Mouse (Mus musculus) myocyte (in vitro differentiated cells): ENCODE results near the gene Defb23. TPM values are rescaled to one million over a fixed set of nuclear protein-coding genes. Genes with fewer than 3 reads are reported as not detected.

Experiments
- H3K27me3 ChIP-seq: one replicate; pipeline ENCODE4 v1.6.1; 2011; ENCODE audit not compliant: control insufficient read depth, insufficient read depth, insufficient read length
- H3K36me3 ChIP-seq: one replicate; pipeline ENCODE4 v1.6.1; 2011; ENCODE audit not compliant: control insufficient read depth, insufficient read depth
- H3K4me2 ChIP-seq: one replicate; pipeline ENCODE4 v1.6.1; 2011; ENCODE audit warnings: low read depth, control low read depth
- H3K4me3 ChIP-seq: one replicate; pipeline ENCODE4 v1.5.1; 2011; ENCODE audit warnings: mild to moderate bottlenecking, control low read depth, moderate library complexity
- H3K79me2 ChIP-seq: one replicate; pipeline ENCODE4 v1.6.1; 2011; ENCODE audit not compliant: control insufficient read depth, insufficient read depth
- H3ac ChIP-seq: one replicate; pipeline ENCODE4 v1.6.1; 2011; ENCODE audit not compliant: control insufficient read depth, insufficient read length
- CEBPB ChIP-seq: IDR thresholded peaks from 2 replicates; pipeline ENCODE4 v1.6.1; 2011; ENCODE audit warnings: mild to moderate bottlenecking, moderate library complexity; ENCODE audit not compliant: poor library complexity, insufficient read depth, severe bottlenecking
- E2F4 ChIP-seq: IDR thresholded peaks from one replicate; pipeline ENCODE4 v1.6.1; 2011; ENCODE audit warnings: mild to moderate bottlenecking, control low read depth, moderate library complexity; ENCODE audit not compliant: insufficient read depth
- MAX ChIP-seq: IDR thresholded peaks from one replicate; pipeline ENCODE4 v1.6.1; 2011; ENCODE audit warnings: low read depth, mild to moderate bottlenecking, control low read depth
- MYOD1 ChIP-seq, 3 experiments: IDR thresholded peaks; one replicate each; pipeline ENCODE4 v1.6.1; 2011; ENCODE audit warnings: control low read depth in 2 of 3, low read depth in 2 of 3, mild to moderate bottlenecking in 2 of 3, moderate library complexity in 1 of 3; ENCODE audit not compliant: insufficient read length in 2 of 3, control insufficient read depth in 1 of 3
- MYOG ChIP-seq, 3 experiments: IDR thresholded peaks; one replicate each; pipeline ENCODE4 v1.6.1; 2011; ENCODE audit warnings: control low read depth in 2 of 3, low read depth in 2 of 3, mild to moderate bottlenecking in 2 of 3; ENCODE audit not compliant: insufficient read length in 2 of 3, control insufficient read depth in 1 of 3, insufficient read depth in 1 of 3
- POLR2A ChIP-seq: IDR thresholded peaks from one replicate; pipeline ENCODE4 v1.6.1; 2011; ENCODE audit warnings: low read depth, mild to moderate bottlenecking, control low read depth, moderate library complexity; ENCODE audit not compliant: insufficient read length
- POLR2AphosphoS2 ChIP-seq: IDR thresholded peaks from one replicate; pipeline ENCODE4 v1.6.1; 2011; ENCODE audit warnings: low read depth, control low read depth; ENCODE audit not compliant: insufficient read length
- REST ChIP-seq: IDR thresholded peaks from one replicate; pipeline ENCODE4 v1.6.1; 2011; ENCODE audit warnings: mild to moderate bottlenecking, control low read depth, moderate library complexity; ENCODE audit not compliant: insufficient read depth, insufficient read length
- SRF ChIP-seq: IDR thresholded peaks from one replicate; pipeline ENCODE4 v1.6.1; 2011; ENCODE audit warnings: low read depth; ENCODE audit not compliant: control insufficient read depth, insufficient read length
- TCF12 ChIP-seq: IDR thresholded peaks from one replicate; pipeline ENCODE4 v1.6.1; 2011; ENCODE audit warnings: mild to moderate bottlenecking, control low read depth; ENCODE audit not compliant: poor library complexity, insufficient read depth, severe bottlenecking
- TCF3 ChIP-seq: IDR thresholded peaks from one replicate; pipeline ENCODE4 v1.6.1; 2011; ENCODE audit warnings: low read depth, control low read depth; ENCODE audit not compliant: insufficient read length
- USF1 ChIP-seq: IDR thresholded peaks from one replicate; pipeline ENCODE4 v1.6.1; 2011; ENCODE audit warnings: low read depth, mild to moderate bottlenecking, control low read depth, moderate library complexity
- polyA plus RNA-seq: library from polyadenylated mRNA; unstranded; fragments of >200 nt; fragmentation: generic; extraction: Trizol; gene quantifications from one replicate; pipeline ENCODE4 v1.2.1, GENCODE M21; 2012; ENCODE audit warnings: missing spikeins

Defb23 gene
- polyA plus RNA-seq, 1 experiment, result not detected

GRCm38 (mm10) chr2:152410971-152411371 lies 53.4 kb downstream of the Defb23 start:
- H3K4me2 ChIP-seq, result no peak overlapping the region
- H3K4me3 ChIP-seq, result no peak overlapping the region
- H3K27me3 ChIP-seq, result peaks cover 11% of the 10 kb centered on the region
- H3K36me3 ChIP-seq, result no peaks in the 10 kb centered on the region
- H3ac ChIP-seq, result no peak overlapping the region
- H3K79me2 ChIP-seq, result no peaks in the 10 kb centered on the region
- TF ChIP-seq MAX (no peak), MYOD1 (IDR thresholded peaks at IDR 0.05; ENCODE audit: control insufficient read depth in 1 of 3, insufficient read length in 2 of 3, low read depth in 2 of 3) (no peak), SRF (no peak), TCF12 (no peak), E2F4 (no peak), REST (no peak), CEBPB (no peak), TCF3 (no peak), POLR2A (no peak), USF1 (no peak), MYOG (IDR thresholded peaks at IDR 0.05; ENCODE audit: control insufficient read depth in 1 of 3, insufficient read depth in 1 of 3, insufficient read length in 2 of 3, low read depth in 2 of 3) (no peak), POLR2AphosphoS2 (no peak)

GRCm38 (mm10) chr2:152409781-152410180 lies 54.6 kb downstream of the Defb23 start:
- Histone ChIP-seq H3ac (no peak overlapping the region), H3K36me3 (no peaks in the 10 kb centered on the region), H3K4me2 (no peak overlapping the region), H3K27me3 (peaks cover 11% of the 10 kb centered on the region), H3K79me2 (no peaks in the 10 kb centered on the region), H3K4me3 (no peak overlapping the region)
- TF ChIP-seq TCF12, result no peak

Other genes with a start within 250 kb of the Defb23 start
- gene Csnk2a1, start 237.8 kb downstream of the Defb23 start, polyA plus RNA-seq, result 47.5 TPM
- gene Tbc1d20, start 170.8 kb downstream of the Defb23 start, polyA plus RNA-seq, result 51.8 TPM
- gene Rbck1, start 132.0 kb downstream of the Defb23 start, polyA plus RNA-seq, result 73.3 TPM
- 410 TPM for gene Trib3, start 120.6 kb downstream of the Defb23 start, polyA plus RNA-seq
- not detected for gene Nrsn2, start 88.0 kb downstream of the Defb23 start, polyA plus RNA-seq
- gene Sox12, start 66.6 kb downstream of the Defb23 start, polyA plus RNA-seq, result 7.8 TPM
- gene Zcchc3, start 49.6 kb downstream of the Defb23 start, polyA plus RNA-seq, result not detected
- not detected for gene 6820408C15Rik, start 49.0 kb downstream of the Defb23 start, polyA plus RNA-seq
- gene Defb20, start 12.4 kb upstream of the Defb23 start, polyA plus RNA-seq, result not detected
- gene Defb22, start 25.5 kb upstream of the Defb23 start, polyA plus RNA-seq, result not detected
- gene Defb26, start 47.1 kb upstream of the Defb23 start, polyA plus RNA-seq, result not detected
- gene Defb28, start 53.6 kb upstream of the Defb23 start, polyA plus RNA-seq, result not detected
- not detected for gene Defb29, start 75.5 kb upstream of the Defb23 start, polyA plus RNA-seq
- not detected for gene Gm17416, start 104.7 kb upstream of the Defb23 start, polyA plus RNA-seq
- gene Defb21, start 108.1 kb upstream of the Defb23 start, polyA plus RNA-seq, result not detected
- gene Defb19, start 115.7 kb upstream of the Defb23 start, polyA plus RNA-seq, result not detected
- gene Defb45, start 134.8 kb upstream of the Defb23 start, polyA plus RNA-seq, result 0.30 TPM
- not detected for gene Defb36, start 139.7 kb upstream of the Defb23 start, polyA plus RNA-seq
- 8.8 TPM for gene Defb25, start 158.4 kb upstream of the Defb23 start, polyA plus RNA-seq
- 28.3 TPM for gene Rem1, start 162.3 kb upstream of the Defb23 start, polyA plus RNA-seq
- 190 TPM for gene H13, start 204.8 kb upstream of the Defb23 start, polyA plus RNA-seq
- 27.0 TPM for gene Mcts2, start 222.4 kb upstream of the Defb23 start, polyA plus RNA-seq